Mouse (Mus musculus) duodenum, adult 2 months (tissue): Measurements from ENCODE around the gene Pxylp1. TPM values are rescaled to one million over a fixed set of nuclear protein-coding genes. Genes with fewer than 3 reads are reported as not detected.

Experiments used
- polyA plus RNA-seq: library from polyadenylated mRNA; depleted of rRNA; stranded (reverse); fragments of >200 nt; gene quantifications from 2 replicates; pipeline ENCODE4 v1.2.3, GENCODE M21; 2012; ENCODE audit warnings: low replicate concordance; rRNA removed

Gene Pxylp1
- 7.1 and 8.6 TPM in 2 replicates for polyA plus RNA-seq

GRCm38 (mm10) chr9:96892546-96892945 is at the start of gene Pxylp1:
Pxylp1 (minus strand) TSS chr9:96892669.

Other genes starting within 250 kb of the Pxylp1 start
- gene Zbtb38, start 139.8 kb downstream of the Pxylp1 start, polyA plus RNA-seq = 4.3 and 6.1 TPM in 2 replicates
- 1.6 and 1.7 TPM in 2 replicates for gene Spsb4, start 126.2 kb upstream of the Pxylp1 start, polyA plus RNA-seq
- 4.6 and 7.5 TPM in 2 replicates for gene Slc25a36, start 218.5 kb upstream of the Pxylp1 start, polyA plus RNA-seq